Mouse (Mus musculus) hindbrain, embryonic 15.5 days (tissue): ENCODE data around the gene Olfr110. TPM values are rescaled to one million over a fixed set of nuclear protein-coding genes. Genes with fewer than 3 reads are reported as not detected.

ENCODE experiments used
- polyA plus RNA-seq: library from polyadenylated mRNA; unstranded; fragments of >200 nt; fragmentation: Nextera tagmentation; extraction: Ambion mirVana; gene quantifications from 2 replicates; pipeline ENCODE4 v1.2.1, GENCODE M21; 2015

Olfr110 gene
- polyA plus RNA-seq, 1 experiment from 2014 or later: not detected

Other genes starting within 250 kb of the Olfr110 start
- not detected in 2 replicates for gene Olfr98, start 228.7 kb upstream of the Olfr110 start, polyA plus RNA-seq
- 0.87 and 1.5 TPM in 2 replicates for gene H2-M3, start 222.2 kb upstream of the Olfr110 start, polyA plus RNA-seq
- not detected in 2 replicates for gene Olfr99, start 209.0 kb upstream of the Olfr110 start, polyA plus RNA-seq
- gene Olfr101, start 188.2 kb upstream of the Olfr110 start, polyA plus RNA-seq: not detected in 2 replicates
- not detected in 2 replicates for gene Olfr102, start 175.4 kb upstream of the Olfr110 start, polyA plus RNA-seq
- gene Olfr103, start 152.8 kb upstream of the Olfr110 start, polyA plus RNA-seq: not detected in 2 replicates
- not detected in 2 replicates for gene Olfr104-ps, start 132.9 kb upstream of the Olfr110 start, polyA plus RNA-seq
- gene Olfr105-ps, start 113.4 kb upstream of the Olfr110 start, polyA plus RNA-seq: not detected in 2 replicates
- gene Olfr106-ps, start 102.1 kb upstream of the Olfr110 start, polyA plus RNA-seq: not detected in 2 replicates
- gene Olfr107, start 93.2 kb upstream of the Olfr110 start, polyA plus RNA-seq: not detected in 2 replicates
- gene Olfr108, start 47.0 kb upstream of the Olfr110 start, polyA plus RNA-seq: not detected in 2 replicates
- gene Olfr109, start 33.6 kb upstream of the Olfr110 start, polyA plus RNA-seq: not detected in 2 replicates
- gene H2-M2, start 8.9 kb upstream of the Olfr110 start, polyA plus RNA-seq: not detected in 2 replicates
- not detected in 2 replicates for gene Olfr111, start 15.6 kb downstream of the Olfr110 start, polyA plus RNA-seq
- not detected in 2 replicates for gene Olfr112, start 77.0 kb downstream of the Olfr110 start, polyA plus RNA-seq
- not detected in 2 replicates for gene Olfr113, start 85.2 kb downstream of the Olfr110 start, polyA plus RNA-seq
- not detected in 2 replicates for gene Olfr114, start 100.3 kb downstream of the Olfr110 start, polyA plus RNA-seq
- not detected in 2 replicates for gene Olfr115, start 134.6 kb downstream of the Olfr110 start, polyA plus RNA-seq
- not detected in 2 replicates for gene Olfr116, start 134.7 kb downstream of the Olfr110 start, polyA plus RNA-seq
- gene Olfr117, start 171.3 kb downstream of the Olfr110 start, polyA plus RNA-seq: not detected in 2 replicates
- gene Olfr118, start 174.5 kb downstream of the Olfr110 start, polyA plus RNA-seq: not detected in 2 replicates
- gene Olfr119, start 204.1 kb downstream of the Olfr110 start, polyA plus RNA-seq: not detected in 2 replicates
- not detected in 2 replicates for gene Olfr120, start 229.3 kb downstream of the Olfr110 start, polyA plus RNA-seq